Mouse (Mus musculus) c-Kit-negative CD71-positive TER-119-positive erythroid progenitor cells, embryonic 14.5 days (primary cell): Measurements from ENCODE around the gene Stoml2.
A peak's percentile ranks its signal among the peaks of the same experiment; 100 is the strongest.

Experiments used
- DNase-seq: peaks from one replicate; pipeline ENCODE4 v3.0.0-alpha.2; 2013; ENCODE audit warnings: low read depth, low spot score

Stoml2 gene

DNA sequence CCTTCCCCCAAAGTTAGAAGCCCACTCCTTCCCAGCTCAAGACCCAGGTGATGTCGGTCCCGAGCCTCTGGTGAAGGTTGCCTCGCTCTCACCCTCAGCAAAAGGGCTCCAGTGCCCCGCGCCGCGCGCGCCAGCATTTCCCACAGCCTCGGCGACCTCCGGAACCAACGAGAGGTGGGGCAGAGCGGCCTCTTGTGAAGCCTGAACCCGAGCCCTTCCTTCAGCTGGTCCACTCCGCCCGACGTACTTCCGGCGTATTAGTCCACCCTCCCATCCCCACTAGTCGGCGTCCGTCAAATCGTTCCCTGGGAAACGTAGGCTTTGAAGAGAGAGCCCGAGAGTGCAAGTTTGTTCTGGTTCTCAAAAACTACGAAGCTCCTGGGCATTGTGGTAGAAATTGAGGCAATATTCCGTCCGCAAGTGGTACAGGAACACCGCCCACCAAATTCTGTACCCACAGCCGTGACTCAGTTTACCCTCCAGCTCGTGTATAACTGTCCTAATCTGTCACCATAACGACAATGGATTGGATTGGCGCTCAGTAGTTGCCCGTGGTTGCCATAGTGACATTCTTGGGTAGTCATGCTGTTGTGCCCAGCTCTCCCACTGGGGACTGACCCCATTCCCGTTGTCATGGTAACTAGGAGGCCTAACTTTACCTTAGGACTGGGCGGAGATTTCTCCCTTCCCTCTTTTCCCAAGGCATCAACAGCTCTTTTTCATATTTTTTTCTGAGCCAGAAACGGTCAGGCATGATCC lies at the start of gene Stoml2:
Gene Stoml2 (minus strand): TSS at position 474 of the 759 bp plus-strand sequence.
- DNase-seq = peak; percentile 83

DNA sequence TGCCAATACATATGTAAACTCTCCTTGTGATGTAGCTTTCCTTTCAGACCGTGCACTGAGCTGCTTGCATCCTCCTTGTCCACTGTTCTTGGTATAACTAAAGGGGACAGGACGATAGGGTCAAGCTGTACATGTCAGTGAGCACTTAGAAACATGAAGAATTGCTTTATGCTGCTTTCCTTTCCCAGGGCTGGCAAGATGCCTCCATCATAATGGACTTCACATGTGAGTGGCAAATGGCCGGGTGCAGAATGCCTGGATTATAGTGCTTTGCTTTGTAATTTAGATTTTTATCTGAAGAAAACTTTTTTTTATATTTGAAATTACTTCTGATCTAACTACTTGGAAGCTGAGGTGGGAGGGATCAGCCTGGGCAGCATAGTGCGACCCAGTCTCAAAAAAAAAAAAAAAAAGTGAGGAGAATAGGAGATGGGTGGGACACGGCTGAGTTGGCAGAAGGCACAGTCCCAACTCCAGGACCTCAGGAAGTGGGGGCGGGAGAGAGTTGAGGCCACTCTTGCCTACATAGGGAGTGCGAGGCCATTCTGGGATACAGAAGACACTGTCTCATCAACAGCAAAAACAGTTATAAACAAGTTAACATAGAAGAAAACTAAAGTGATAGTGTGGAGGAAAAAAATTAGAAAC lies 46.7 kb upstream of the Stoml2 start:
- DNase-seq = no peak

DNA sequence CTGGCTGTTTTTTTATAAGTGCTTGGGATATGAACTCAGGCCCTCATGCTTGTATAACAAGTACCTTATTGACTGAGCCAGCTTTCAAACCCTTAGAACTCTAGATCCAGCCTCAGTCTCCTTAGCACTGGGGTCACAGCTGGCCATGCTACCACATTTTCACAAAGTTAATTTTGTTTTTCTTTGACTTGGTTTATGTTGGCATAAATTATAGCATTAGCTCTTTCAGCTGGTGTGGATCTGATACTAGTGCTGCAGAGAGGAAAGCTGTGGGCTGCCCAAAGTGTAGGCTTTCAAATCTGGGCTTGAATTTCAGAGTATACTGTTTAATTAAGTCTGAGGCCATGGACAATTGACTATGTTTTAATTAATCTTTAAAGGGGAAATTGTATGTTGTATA lies 43.4 kb upstream of the Stoml2 start:
- no peak for DNase-seq

DNA sequence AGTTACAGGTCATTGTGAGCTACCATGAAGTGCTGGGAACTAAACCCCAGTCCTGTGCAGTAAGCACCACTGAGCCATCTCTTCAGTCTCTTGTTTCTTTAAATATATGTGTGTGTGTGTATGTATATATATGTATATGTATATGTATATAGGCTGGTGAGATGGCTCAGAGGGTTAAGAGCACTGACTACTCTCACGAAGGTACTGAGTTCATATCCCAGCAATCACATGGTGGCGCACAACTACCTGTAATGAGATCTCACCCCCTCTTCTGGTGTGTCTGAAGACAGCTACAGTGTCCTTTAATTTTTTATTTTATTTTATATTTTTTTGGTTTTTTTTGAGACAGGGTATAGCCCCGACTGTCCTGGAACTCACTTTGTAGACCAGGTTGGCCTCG lies 34.0 kb upstream of the Stoml2 start:
- DNase-seq = no peak

DNA sequence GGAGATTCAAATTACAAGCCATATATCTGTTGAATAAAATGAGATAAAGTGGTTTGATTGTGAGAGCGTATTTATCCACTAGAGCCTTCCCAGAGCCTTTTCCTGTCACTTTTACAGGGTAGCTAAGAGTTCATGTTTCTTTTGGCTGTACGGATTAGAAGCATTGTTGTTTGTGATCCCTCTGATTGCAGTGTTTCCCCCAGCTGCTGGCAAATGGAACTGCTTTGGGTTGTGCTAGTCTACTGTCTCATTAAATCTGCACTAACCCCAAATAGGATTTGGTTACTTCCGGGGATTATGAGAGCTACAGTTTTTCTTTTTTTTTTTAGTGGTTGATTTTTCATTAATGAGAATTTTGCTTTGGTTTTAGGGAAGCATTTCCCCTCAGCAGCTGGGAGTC lies 28.8 kb upstream of the Stoml2 start:
- DNase-seq = no peak

DNA sequence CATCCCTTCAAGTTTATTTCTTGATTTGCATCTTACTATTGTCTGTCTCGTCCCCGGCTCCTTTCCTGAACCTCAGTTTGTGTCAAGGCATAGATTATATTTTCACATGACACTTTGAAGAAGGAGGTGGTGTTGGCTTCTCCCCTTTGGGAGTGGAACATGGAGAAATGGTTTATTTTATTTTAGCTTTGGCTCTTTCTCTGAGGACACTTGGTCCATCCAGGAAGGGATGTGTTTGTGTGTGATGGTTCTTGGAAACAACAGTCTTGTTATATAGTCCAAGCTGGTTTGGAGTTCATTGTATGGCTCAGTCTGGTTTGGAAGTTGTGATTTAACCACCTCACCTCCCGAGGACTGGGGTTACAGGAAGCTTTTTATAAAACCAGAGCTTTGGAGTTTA lies 28.2 kb upstream of the Stoml2 start:
- no peak for DNase-seq

DNA sequence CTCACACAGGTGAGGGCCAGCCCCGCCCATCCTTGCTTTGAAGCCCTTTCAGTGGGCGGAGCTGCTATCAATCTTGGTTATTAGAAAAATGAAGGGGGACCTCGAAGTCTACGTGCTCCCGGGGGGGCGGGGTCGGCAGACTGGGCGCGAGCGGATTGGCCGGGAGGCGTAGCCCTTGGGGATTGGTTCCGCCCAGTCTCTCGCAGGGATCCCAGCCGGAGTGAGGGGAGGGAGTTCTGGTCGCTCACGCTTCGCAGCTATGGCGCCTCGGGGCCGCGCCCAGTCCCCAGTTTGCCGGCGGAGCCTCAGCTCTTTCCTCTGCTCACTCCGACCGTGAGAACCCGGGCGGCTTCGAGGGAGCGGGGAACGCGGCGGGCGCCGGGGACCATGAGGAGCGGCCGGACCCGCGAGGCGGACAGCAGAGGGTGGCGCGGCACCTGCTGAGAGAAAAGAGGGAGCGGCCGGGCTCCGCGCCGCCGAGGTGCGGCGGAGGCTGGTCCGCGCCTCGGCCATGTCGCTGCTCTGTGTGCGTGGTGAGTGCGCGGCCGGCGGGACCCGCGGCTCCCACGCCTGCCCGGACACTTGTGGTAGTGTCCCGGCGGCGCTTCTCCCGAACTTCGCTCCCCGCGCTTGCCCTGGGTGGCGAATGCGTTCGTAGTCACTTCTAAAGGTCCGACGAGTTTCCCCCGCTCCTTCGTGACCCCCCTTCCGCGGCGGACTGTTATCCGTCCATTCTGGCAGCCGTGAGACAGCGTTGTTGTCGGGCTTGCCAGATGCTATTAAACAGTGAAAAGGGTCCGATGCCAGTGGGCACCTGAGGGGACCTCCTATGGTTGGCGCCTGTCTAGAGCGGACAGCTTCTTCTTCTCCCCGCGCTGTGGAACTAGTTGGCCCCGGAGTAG lies 27.5 kb upstream of the Stoml2 start, which contains the start of gene Unc13b:
Gene Unc13b (plus strand): TSS at position 201 of the 902 bp plus-strand sequence.
- peak; percentile 48 for DNase-seq

DNA sequence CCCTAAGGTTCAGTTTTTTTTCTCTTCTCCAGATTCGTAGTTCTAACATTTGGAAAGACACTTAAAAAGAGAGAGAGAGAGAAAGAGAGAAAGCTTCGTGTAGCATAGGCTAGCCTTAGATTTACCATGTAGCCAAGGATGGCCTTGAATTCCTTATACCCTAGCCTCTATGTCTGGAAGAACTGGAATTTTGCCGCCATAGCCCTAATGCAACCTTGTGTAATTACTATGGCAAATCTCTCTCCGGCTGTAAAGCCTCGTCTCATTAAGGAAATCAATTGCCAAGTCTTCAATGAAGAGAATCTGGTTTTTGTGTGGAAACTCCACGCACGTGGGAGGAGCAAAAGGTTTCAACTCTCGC lies 26.9 kb upstream of the Stoml2 start:
- no peak for DNase-seq

DNA sequence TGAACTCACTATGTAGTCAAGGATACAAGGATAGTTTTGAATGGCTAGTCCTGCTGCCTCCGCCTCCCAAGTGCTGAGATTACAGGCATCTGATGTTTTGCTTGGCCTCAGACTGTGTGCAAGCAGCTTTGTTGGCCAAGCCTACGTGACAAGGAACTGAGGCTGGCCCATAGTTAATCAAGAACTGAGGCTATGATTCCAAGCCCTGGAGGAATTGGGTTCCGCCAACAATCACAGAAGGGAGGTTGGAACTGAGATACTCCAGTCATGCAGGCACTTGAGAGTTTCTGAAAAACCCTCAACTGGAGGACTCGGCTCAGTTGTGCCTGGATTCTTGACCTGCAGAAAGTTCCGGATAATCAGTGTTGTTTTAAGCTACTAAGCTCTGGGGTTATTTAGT lies 26.1 kb upstream of the Stoml2 start:
- no peak for DNase-seq

DNA sequence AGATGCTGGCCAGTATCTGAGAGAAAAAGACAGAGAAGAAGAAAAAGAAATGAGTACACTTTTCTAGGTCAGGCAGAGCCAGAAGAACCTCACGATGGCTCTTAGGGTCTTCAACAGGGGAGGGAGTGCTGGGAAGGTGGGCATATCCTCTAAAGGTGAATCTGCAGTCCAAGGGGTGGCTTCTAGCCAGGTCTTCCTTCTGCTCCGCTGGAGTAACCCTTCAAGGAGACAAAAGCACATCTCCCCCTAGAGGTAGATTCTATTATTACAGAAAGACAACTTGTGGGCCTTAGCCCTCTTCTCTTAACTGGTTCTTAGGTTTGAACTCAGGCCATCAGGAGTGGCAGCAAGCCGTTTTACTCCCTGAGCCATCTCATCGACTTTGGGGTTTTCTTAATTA lies 21.1 kb upstream of the Stoml2 start:
- peak; percentile 64 for DNase-seq

DNA sequence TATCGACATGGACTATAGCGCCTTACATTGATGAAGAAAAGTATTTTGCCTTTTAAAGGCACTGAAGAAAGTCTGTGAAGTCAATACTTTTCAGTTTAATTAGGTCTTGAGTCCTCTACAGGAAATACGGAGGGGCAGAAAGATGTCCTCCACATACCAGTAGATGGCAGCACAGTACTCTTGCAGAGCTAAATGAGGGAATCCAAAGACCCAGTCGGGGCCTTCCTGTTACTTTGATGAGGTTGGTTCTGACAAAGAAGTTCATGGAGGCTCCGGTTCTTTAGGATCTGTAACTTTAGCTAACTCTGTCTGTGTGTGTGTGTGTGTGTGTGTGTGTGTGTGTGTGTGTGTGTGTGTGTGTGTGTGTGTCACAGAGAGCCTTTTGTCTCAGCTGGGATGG lies 15.7 kb upstream of the Stoml2 start:
- DNase-seq = peak; percentile 50

DNA sequence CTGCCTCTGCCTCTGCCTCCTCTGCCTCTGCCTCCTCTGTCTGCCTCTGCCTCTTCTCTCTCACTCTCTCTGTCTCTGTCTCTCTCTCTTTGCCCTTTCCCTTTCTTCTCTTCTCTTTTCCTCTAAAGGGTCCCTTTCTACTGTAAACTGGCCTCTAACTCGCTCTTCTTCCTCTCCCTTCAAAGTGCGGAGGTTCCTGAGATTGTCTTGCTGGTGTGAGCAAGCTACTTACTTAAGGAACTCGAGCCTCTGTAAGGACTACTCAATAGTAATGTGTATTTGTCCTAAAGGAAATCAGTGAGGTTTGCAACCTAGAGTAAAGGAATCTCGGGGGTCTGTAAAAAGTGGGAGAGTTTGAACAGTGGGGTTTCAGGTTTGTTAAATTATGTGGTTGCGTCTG lies 15.1 kb upstream of the Stoml2 start:
- DNase-seq = no peak

DNA sequence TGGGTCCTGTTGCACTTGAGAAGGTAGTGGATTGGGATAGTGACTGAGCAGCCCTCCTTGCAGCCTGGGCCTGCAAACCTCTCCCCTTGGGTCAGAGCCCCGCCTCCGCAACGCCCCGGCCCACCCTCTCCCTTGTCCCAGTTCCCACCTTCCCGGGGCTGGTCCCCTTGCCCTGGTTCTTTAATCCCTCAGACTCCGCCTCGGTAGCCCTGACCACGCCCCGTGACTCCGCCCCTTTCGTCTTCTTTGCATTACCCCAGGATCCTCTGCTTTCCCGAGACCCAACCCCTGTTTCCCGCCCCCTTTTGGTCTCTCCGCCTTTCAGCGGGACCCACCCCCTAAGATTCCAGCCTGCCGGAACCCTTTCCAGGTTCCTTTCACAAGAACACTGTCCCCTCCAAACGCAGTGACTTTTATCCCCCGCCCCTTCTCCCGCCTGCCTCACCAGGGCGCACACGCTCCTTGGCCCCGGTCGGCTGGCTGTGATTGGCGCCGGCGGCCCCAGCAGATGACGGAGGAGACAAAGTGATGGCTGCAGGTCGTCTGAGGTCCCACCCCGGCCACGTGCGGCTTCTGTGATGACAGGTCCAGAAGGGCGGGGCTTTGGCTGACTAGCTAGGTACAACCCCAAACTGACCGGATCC lies 14.3 kb upstream of the Stoml2 start, which contains the start of gene Fam214b:
Gene Fam214b (minus strand): TSS at position 562 of the 644 bp plus-strand sequence.
- peak; percentile 65 for DNase-seq

DNA sequence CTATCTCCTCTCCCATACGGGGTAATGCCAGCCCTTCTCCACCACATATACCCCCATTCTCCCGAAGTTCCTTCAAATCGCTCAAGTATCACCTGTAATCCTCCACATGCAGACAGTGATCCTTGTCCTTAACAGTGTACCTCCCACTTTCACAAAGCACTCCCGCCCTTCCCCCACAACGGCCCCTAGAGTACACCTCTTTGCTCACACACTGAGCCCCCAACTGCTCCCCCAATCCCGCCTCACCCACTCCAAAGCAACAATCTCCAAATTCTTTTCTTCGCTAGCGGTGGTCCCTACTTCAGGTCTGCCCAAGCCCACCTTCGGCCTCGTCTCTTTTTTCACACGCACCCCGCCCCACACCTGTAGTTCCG lies 13.8 kb upstream of the Stoml2 start:
- DNase-seq = no peak

DNA sequence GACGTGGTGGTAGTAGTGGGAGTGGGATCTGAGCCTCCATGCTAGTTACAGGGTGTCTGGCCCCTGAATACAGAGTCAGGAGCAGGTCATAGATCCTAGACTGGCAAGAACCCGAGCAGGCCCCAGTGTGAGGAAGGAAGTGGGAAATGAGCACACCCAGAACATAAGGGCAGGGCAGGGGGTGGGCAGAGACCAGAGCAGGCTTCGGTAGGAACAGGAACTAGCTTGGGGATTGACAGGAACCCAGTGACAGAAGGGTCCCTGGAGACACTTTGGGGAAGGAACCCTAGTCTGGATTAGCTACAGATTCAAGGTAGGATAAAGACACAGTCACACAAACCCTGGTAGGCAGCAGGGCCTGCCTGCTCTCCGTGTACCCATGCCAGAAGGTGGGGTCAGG lies 13.2 kb upstream of the Stoml2 start:
- no peak for DNase-seq

DNA sequence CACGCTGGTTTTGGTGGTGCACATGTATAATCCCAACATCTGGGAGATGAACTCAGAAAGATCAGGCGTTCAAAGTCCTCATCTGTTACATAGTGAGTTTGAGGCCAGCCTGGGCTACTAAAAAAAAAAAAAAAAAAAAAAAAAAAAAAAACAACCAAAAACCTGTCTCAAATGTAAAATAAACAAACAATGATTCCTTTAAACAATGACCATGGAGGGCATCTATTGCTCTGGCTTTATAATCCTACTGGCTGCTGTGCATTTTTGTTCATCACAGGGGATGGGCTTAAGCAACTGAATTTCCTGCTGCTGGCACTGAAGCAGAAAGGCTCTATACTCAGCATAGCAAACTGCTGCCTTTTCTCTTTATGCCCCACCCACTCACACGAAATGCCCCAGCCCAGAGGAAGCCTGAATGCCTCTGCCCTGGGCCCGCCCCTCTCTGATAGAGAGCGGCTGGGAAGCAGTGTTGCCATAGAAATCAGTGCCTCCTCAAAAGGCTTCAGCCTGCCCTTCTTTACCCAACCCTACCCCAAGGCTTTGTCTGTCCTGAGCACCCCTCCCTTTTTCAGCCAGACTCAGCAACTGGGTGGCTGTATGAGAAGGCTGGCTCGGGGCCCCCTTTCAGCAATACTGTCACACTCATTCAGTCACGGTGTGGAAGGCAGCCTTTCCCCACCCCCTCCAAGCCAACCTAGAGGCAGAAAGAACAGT lies 12.3 kb upstream of the Stoml2 start:
- DNase-seq = no peak

DNA sequence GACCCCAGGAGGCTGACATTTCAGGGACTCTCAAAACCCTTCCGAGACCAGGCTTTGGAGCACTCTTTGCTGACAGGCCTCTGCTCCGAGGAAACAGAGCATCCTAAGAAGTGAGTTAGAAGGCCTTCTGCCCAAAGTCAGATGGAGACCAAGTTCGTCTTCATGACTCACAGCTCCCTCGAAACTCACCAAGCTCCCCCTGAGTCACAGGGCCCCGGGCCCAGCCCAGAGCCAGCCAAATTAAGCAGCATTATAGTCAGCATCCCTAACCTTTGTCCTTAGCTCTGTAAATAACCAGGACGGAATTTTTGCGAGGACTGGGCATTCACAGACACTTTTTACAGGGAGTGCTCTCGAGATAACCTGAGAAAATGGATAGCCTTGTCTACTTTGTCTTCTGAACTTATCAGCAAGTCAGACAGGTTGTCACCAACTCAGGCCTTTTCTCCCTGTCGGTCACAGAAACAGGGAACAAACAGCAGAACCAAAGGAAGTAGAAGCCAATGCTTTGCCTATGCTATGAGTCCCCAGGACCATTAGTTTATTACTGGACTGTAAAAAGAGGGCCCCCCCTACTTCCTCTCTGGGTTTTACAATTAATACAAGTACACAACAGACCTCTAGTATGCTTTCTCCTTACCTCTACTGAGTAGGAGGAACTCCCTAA lies 9.5 kb upstream of the Stoml2 start:
- no peak for DNase-seq

DNA sequence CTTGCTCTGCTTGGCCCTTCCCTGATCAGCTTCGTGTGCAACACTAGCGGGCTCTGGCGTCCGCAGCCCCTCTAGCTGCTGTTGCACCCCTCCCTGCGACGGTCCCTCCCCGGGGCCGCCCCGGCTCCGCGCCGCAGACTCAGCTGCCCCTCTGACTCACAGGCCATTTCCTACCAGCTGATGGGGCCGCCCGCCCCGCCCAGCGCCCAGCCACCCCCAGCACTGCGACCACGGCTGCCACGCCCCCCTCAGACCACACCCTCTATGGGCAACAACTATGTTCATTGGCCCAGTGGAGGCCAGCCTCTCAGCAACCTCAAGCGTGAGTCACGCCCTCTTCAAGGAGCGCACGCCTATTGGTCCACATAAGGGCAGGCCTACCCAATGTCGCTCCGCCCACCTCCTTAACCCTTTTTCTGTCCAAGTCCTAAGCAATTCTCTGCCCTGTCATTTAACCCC lies 8.6 kb upstream of the Stoml2 start:
- DNase-seq = peak; percentile 97

DNA sequence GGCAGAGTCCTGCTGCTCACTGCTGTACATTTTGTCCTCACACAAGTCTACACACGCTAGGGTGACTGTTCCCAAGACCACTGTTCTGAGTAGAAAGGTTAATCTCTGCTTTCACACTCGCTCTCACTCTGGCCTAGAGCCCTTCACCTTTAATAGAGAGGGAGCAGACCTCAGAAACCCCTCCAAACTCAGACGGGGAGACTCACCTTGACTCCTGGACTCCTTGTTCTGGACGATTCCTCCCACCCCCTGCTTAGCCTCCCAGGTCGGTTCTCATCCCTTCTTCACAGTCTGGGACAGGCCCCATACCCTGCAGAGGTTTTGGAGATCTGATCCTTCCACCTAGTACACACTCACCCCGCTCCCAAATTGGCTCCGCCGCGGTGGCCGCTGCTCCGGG lies 8.1 kb upstream of the Stoml2 start:
- peak; percentile 32 for DNase-seq
